Mouse (Mus musculus): ENCODE results near the gene Lrmda.
A peak's percentile ranks its signal among the peaks of the same experiment; 100 is the strongest.

Lrmda gene

DNA sequence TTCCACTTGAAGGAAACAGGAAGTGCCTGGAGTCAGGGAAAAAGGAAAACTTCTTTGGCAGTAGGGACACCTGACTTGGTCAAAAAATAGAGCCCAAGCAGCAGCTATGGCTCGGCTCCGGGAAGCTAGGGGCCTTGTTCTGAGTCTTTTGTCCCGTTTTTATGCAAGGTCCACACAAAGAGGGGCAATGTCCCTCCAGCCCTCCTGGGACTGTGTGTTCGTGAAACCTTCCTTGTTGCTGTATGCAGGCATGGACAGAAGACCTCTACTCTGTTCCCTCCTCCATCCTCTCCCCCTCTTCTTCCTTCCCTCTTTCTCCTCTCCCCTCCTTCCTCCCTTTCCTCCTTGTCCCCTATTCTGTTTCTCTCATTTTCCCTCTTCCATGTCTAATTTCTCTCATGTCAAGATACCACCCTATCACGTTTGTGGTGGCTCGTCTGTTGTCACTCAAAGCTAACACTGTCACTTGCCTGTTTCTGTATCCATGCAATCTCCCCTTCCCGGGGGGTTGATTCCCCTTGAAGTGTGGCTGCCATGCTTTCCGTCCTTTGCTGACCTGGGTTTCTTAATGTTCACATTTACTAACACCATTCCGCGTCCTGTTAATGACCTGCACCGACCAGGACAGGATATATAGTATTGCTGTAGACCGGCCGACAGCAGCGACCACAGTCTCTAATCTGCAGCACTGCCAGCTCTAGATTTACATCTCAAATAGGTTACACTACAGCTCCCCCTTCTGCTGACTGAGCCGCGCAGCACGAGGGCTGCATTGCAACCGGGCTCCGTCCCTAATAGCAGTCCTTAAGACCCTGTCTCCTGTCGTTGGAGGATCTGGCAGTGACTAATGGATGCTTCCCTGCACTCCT lies 788.4 kb downstream of the Lrmda start:
- DNase-seq (ENCODE audit: low spot score) = peak; percentile 48

DNA sequence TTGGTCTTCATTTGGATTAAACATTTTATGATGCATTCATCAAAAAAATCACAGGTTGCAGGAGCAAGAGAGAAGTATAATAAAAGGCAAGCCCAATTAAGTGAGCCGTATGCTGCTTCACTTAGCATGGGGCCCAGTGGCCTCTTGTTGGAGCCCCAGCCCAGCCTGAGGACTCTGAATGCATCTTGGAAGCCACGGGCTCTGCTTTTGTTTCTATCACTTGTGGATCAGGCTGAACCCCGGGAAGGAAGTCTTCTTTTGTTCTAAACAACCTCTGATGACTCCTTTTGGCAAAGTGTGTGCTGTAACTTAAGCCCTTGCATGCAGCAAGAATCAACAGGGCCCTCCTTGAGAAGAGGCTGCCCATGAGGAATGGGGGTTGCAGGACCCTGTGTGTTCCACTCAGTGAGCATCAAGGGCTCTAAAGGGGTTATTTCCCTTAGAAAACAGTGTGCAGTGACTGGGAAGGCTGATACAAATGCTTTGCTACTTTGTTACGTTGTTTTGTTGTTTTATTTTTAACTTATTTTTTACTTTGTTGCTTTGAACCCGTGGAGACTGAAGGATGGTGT lies 789.2 kb downstream of the Lrmda start:
- DNase-seq (ENCODE audit: low spot score) = no peak

DNA sequence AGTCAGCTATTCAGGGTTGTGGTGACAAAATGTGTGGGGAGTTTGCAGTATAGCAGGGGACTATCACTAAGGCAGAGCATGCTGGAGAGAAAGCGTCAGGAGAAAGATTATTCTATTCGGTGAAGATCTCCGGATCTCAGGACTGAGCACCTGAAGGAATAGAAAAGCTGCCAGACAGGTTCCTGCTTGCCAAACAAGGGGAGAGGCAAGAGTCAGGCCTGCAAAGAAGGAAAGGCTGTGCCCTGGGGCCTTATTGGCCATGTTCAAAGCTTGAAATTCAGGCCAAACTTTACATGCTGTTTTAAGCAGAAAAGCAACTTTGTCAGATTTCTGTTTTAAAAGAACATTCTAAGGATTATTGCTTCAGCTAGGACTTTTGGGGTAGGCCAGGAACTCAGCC lies 789.7 kb downstream of the Lrmda start:
- no peak for DNase-seq (ENCODE audit: low spot score)

DNA sequence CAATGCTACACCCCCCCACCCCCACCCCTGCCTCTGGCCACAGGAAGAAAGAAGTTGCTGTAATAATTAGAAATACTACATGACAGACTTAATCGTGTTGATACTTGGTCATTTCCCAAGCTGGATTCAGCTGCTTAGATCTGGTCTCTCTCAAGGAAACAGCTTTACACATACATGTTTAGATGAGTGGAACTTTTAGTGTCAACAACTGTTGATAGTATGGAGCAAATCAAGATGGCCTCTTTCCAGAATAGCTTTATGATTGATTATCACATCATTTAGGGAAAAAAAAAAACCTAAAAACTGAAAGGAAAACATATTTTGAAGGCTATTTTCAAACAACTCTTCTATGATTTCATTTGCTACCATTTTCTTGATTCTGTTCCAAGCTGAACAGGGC lies 791.0 kb downstream of the Lrmda start:
- DNase-seq (ENCODE audit: low spot score) = no peak

DNA sequence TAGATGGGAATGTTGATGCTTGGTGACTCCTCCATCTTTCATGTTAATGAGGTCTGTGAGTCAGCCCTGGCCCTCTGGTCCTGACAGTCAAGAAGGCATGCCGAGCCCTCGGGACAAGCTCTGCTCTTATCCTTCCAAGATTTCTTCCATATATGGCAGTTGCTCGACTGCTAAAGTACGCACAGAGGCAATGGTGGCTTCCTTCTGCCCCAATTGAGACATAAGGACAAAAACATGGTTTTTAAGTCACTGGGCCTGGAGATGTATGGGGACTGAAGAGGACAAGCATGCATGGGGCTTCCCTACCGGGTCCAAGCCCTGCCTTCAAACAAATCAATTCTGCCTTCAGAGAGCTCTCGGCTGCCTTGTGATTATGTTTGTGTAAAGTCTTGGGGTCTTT lies 793.3 kb downstream of the Lrmda start:
- no peak for DNase-seq (ENCODE audit: low spot score)

DNA sequence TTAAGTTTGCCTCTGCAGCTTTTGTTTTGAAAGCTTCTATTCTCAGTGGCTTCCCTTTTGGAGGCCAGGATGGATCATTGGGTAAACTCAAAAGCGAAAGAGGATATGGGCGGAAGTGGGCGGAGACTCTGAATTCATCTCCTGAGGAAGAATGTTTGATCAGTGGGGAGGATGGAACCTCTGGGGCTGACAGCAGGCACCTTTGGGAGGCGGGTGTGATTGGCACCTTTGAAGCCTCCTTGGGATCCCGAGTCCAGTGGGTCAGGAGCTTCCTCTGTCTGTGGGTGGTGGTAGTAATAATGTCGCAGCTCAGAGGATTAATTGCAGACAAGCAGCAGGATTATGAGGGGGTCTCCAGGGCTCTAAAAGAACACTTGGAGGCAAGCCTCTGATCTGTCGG lies 793.9 kb downstream of the Lrmda start:
- DNase-seq (ENCODE audit: low spot score) = no peak

DNA sequence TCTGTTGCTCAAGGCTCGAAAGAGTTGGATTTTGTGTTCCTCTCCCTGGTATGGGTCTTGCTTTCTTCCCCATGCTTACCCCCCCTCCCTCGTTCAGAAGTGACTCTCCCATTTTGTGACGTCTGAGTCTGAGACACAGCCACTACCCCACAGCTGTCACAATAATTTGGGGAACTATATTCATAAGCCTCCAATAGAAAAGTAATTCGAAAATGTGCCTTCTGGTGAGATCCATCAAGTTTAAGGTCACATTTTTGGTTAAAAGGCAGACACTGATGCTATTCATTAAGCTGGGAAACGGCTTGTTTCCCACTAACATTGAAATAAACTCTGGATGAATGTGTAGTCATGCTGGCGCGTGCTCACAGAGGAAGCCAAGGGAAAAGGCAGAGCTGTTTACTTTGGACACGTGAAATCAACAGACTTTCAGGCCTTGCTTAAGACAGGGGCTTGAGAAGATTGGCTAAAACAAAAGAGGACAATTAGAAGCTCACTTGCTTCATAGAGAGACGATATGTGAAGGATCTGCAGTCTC lies 795.4 kb downstream of the Lrmda start:
- DNase-seq (ENCODE audit: low spot score) = no peak

DNA sequence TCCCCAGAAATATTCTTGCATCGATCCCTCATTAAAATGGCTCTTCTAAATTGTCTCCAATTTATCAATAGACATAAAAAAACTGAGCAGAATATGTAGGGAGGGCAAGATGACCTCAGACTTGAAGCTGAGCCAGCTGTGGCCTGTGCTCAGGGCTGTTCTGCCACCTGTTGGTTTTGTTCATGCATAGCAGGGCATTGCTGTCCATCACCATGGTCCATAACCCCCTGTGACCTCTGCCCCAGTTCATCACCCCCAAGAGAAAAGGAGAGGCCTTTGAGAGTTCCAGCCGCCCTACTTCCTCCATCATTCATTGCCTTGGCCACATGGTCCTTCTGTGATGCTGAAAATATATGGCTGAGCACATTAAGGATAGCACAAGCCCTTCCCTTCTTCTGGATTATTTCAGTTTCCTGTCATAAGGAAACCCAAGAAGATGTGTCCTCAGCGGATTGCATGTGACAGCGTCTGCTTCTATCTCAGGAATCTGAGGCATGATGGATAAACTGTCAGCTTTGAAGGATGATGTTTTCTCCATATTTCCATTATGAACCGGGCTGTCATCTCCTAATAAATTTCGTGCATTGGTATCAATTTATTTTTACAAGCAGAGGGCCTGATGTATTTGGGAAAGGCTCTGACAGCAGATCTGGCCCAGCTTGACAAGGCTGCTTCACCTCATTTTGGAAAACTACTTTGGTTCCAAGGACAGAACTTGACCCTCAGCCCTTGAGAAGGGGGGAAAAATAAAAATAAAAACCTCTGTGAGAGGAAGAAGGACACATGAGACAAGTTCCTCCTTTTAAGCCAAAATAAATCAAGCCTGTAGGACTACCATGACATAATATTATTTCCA lies 798.1 kb downstream of the Lrmda start:
- no peak for DNase-seq (ENCODE audit: low spot score)

DNA sequence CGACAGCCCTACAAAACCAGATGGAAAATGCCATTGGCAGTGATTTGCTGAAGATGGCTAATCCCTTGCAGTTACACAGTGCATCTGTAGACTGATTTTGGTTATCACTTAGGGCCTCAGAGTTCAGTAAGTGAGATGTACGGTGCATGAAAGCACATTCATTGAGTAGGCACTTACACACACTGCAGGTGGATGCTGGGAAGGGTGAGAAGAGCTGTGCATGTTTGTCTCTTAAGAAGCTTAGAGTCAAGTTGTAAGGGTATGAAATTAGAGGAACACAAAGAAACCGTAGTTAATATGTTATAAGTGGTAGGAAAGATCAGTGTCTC lies 798.7 kb downstream of the Lrmda start:
- no peak for DNase-seq (ENCODE audit: low spot score)

DNA sequence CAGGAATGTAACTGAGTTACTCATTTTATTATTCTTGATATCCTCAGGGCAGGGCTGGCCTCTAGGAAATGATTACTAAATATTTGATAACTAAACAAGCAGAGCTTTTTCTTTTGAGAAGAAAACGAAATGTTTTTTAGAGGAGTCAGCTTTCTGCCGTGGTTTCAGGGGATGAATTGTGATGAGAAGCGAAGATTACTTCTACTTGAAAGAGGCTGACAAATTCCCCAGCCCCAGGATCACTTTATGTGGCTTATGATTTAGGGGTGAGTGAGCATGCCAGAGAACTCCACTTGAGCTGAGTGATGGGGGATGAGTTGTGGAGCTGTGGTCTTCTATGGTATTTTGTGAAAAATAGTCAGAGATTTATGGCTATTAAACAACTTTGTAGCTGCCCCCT lies 803.4 kb downstream of the Lrmda start:
- DNase-seq (ENCODE audit: low spot score) = no peak

DNA sequence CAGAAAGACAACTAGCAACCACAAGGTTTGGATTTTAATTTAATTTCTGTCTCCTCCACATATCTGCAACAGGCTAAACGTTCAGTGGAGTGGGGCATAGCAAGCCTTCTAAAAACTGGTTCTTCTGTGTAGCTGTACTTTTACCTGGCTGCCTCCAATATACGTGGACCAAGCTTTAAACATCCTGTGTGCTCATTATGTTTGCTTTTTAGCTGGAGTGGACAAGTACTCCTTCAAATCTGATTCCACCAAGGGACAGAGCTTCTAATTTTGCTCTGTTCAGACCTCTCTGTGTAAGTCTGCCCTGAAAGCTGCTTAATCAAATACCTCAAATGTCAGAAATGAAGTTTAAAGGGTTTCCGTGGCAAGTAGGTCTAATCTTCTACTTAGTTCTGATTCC lies 807.3 kb downstream of the Lrmda start:
- DNase-seq (ENCODE audit: low spot score) = no peak

DNA sequence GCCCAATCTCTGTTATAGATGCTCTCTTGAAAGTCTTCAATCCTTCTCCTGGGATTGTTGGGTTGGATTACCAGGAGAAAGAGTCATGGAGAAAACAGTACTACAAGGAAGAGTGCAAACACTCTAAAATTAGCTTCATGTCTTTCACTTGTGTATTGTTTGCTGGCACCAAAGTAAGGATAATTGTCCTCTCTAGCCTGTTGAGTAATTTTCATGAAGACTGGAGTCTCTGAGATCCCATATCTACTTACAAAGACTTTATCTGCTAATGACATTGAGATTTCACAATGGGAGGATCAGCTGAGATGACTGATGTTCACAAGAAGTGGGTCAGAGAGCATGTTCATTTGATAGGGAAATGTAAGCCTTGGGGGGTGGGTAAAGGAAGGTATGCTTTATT lies 817.5 kb downstream of the Lrmda start:
- no peak for DNase-seq (ENCODE audit: low spot score)

DNA sequence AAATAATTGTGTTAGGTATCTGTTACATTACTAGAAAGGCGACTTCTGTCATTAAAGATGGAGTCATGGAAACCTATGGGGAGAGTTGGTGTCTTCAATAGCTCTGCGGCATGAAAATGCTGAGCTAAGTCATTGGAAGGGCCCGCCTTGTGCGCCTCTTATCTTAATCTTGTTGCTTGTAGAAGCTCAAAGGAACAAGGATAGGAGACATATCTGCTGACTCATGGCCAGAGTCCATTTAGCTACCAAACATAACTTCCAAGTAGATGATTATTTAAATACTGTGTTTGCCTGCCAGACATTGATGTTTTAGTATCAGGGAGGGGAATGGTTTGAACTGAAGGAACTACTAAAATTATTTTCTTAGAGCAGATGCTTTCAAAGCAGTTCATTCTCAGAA lies 821.6 kb downstream of the Lrmda start:
- no peak for DNase-seq (ENCODE audit: low spot score)

DNA sequence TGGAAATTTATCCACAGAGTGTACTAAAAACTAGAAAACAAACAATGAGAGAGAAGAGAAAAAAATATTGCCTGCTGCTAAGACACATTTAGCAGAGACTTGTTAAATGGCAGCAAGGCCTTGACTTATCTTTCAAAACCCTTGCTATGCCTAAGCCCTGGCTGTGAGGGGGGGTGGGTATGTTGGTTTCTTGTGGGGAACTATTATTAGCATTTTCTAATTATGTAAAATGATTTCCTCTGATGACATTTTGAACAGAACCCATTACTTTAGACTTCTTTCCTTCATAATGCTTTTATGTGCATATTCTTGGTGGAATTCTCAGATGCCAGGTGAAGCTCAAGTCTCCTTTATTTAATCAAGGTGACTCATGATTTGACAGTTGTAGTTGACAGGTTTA lies 824.5 kb downstream of the Lrmda start:
- no peak for DNase-seq (ENCODE audit: low spot score)

DNA sequence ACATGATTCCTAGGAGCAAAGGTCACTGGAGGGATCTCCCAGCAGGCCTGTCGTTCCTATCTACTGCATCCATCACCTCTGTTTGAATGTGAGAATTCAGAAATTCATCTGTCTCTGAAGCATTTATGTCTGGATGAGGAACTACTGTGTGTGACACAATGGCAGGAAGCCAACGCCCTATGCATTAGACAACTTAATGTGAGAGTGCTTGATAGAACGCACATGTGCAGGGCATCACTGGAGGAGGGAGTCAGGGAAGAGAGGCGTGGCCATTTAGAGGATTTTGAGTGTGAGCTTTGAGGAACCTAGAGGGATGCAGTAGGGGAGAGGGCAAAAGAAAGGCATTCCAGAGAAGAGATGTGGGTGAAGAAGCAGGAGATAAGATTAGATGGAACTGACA lies 825.9 kb downstream of the Lrmda start:
- DNase-seq (ENCODE audit: low spot score) = no peak

DNA sequence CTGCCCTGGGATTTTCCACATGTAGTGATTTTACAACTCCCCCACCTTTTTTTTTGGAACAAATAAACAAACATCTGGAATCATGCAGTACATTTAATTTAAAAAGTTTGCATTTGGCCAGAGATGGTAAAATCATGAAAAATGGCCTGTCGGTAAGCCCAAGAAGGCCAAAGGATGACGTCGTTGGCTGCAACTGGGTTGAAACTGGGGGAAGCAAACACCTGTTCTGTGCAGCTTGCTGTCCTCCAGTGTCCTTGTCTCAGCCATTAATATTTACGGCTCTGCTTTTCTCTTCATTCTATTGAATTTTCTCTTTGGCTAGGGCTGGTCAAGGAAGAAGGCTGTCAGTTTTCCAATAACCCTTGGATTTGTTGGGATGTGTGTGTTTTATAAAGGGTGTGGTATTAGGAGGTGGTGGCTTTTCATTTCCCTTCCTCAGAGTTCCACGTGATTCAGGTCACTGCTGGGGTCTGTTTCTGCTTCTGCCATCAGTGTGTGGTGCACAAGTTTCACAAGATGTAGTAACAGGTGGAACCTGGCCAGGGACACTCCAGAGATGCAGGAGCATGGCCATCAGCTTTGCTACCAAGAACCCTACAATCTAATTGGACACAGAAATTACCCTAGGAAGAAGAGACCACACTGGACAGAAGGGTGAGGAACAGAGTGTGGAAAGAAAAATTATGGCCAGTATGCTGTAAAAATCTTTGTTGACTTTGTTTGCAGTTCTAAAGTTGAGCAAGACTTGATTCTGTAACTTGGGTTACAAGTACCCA lies 827.7 kb downstream of the Lrmda start:
- no peak for DNase-seq (ENCODE audit: low spot score)

DNA sequence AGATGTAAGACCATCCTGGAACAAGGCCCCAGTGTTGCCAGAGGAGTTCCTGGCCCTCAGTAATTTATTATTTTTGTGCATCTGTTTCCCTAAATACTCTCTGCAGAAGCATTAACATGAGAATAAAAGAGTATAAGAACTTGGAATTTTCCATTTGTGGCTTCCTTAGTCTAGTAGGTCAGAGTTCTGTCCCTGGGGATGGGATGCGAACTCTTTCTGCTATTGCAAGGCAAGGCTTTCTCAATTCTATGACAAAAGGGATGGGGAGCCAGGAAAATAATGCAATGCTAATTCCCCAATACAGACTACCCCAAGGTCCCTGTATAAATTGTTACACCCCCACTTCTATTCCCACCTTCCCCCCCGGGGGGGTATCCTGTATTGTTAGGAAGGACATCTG lies 829.6 kb downstream of the Lrmda start:
- no peak for DNase-seq (ENCODE audit: low spot score)

DNA sequence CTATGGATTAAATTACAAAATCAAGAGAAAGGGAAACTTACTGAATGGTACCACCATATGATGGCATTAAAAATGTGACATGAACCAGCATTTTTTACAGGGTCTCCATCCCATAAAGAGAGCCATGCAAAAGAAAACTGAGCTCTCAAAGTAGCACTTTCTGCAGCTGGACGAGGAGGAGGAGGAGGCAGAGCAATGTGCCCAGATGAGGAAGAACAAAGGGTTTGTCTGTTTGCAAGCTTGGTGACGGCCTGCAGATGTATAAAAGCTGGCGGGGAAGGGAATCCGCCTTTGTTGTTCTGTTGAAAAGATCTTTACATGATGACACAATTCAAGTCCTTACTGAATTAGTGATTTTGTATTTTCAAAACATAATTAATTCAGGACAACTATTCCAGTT lies 841.1 kb downstream of the Lrmda start:
- DNase-seq (ENCODE audit: low spot score) = no peak

DNA sequence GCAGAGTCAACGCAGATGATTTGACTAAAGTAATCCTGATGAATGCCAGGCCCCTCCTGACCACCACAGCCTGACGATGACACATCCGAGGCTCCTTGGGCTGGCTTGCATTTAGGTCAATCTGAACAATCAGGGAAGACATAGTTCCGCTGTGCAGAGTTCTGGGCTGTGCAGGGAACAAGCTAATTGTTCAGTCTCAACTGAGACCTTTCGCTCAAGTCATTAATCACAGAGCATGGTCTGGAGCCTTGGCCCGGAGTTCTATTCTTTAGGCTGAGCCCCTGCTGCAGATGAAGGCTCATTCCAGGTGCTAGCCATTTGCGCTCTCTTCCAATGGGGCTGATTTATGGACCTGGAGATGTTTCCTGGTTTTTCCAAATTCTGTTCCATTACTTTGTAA lies 844.6 kb downstream of the Lrmda start:
- DNase-seq (ENCODE audit: low spot score) = no peak

DNA sequence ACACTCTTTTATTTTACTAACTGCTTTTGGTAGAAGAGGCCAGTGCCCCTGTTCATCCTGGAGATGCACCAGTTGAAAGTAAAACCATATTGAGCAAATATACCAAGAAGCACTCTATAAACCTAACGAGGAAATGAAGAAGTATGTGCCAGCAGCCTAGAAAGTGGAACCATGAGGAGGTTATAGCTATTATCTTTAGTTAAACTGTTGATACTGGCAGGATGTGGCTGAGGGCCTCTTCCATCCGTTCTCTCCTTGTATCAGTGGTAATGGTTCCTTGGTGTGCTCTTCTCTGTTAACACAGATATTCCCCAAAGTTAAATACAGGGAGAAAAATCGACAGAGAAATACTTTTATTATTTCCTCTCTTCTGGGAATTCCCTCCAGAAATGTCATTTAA lies 855.1 kb downstream of the Lrmda start:
- DNase-seq (ENCODE audit: low spot score) = no peak

DNA sequence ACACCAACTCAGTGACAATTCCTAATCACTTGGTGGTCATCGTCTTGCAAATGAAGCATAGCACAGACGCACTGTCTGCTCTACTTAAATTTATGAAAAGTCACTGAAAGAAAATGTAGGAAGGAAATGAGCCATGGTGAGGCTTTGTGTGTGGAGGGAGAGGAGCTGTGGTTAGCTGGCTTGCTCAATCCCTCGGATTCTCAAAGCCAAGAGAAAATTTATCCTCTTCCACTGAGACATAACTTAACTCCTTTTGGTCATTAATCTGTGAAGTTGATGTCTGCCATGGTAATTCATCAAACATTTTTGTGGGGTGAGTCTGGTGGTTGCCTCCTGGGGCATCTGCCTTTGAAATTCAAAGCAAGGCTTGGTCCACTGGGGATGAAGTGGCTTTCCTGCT lies 867.7 kb downstream of the Lrmda start:
- no peak for DNase-seq (ENCODE audit: low spot score)

DNA sequence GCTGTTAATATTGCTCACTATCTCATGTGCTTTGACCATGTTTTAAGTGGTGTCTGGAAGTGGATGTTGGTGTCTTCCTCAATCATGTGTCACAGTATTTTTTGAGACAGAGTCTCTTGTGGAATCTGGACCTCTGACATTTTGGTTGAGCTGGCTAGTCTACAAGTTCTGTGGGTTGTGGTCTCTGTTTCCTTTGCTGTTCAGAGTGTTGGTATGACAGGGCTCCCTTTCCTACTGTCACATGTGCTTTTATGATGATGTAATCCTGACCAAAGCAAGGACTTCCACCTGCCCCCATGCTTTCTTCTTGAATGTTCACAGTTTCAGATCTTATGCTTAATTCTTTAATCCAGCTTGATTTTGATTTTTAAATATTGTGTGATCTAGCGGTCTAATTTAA lies 879.8 kb downstream of the Lrmda start:
- DNase-seq (ENCODE audit: low spot score) = no peak
